Mouse (Mus musculus) heart, adult 2 months (tissue): ENCODE results near the gene Fars2. TPM values are rescaled to one million over a fixed set of nuclear protein-coding genes. Genes with fewer than 3 reads are reported as not detected.

Experiments used
- DNase-seq, 2 experiments: peaks; one replicate each; pipeline ENCODE4 v3.0.0; 2021
- H3K27ac ChIP-seq: fragments of 200-600 bp; 2 replicates; pipeline ENCODE4 v1.8.1; 2022
- H3K27me3 ChIP-seq: fragments of 200-500 bp; 2 replicates; pipeline ENCODE4 v1.6.1; 2012; ENCODE audit warnings: mild to moderate bottlenecking, low read length, inconsistent platforms, mixed read lengths; ENCODE audit not compliant: control insufficient read depth, insufficient read depth
- H3K36me3 ChIP-seq: fragments of 200-500 bp; 2 replicates; pipeline ENCODE4 v1.6.1; 2012; ENCODE audit warnings: low read length, inconsistent platforms; ENCODE audit not compliant: control insufficient read depth, insufficient read depth
- H3K4me1 ChIP-seq: fragments of 200-500 bp; 2 replicates; pipeline ENCODE4 v1.6.1; 2011; ENCODE audit warnings: low read length; ENCODE audit not compliant: control insufficient read depth, insufficient read depth
- H3K4me3 ChIP-seq: fragments of 200-600 bp; 2 replicates; pipeline ENCODE4 v1.8.1; 2022
- H3K79me2 ChIP-seq: fragments of 200-500 bp; replicated peaks from 2 replicates; pipeline ENCODE4 v1.6.1; 2012; ENCODE audit warnings: mild to moderate bottlenecking, inconsistent platforms, low read length, moderate library complexity, mixed read lengths; ENCODE audit not compliant: control insufficient read depth, insufficient read depth
- H3K9ac ChIP-seq: fragments of 200-500 bp; 2 replicates; pipeline ENCODE4 v1.6.1; 2012; ENCODE audit warnings: low read depth, mild to moderate bottlenecking, control low read depth, inconsistent platforms, low read length, mixed read lengths
- CTCF ChIP-seq: fragments of 200-600 bp; IDR thresholded peaks from 2 replicates; pipeline ENCODE4 v1.8.1; 2022; ENCODE audit warnings: antibody characterized with exemption, mild to moderate bottlenecking, moderate library complexity
- EP300 ChIP-seq: fragments of 200-500 bp; IDR thresholded peaks from 2 replicates; pipeline ENCODE4 v1.6.1; 2011; ENCODE audit warnings: low read depth, low read length, control low read depth; ENCODE audit not compliant: insufficient read depth
- POLR2A ChIP-seq: fragments of 200-500 bp; IDR thresholded peaks from 2 replicates; pipeline ENCODE4 v1.6.1; 2011; ENCODE audit warnings: mild to moderate bottlenecking, low read depth, low read length, control low read depth; ENCODE audit not compliant: insufficient read depth
- WGBS: fragments of 180-500 bp; shearing (Covaris S2); methylation state at CpG from one replicate; pipeline ENCODE4 v1.1.7; 2018; 5-methylcytosine and 5-hydroxymethylcytosine counted together
- intact Hi-C: fragments of 180-260 bp; cut with DNase I; formaldehyde crosslinking; loops from one replicate; pipeline ENCODE4 v1.15.1; 2025
- polyA plus RNA-seq: library from polyadenylated mRNA; depleted of rRNA; stranded (reverse); fragments of >200 nt; gene quantifications from 2 replicates; pipeline ENCODE4 v1.2.3, GENCODE M21; 2012
- total RNA-seq, 2 experiments: library from RNA; stranded (reverse); gene quantifications; 2 replicates each; pipeline ENCODE4 v1.2.3; 2021

The Fars2 gene
- total and polyA plus RNA-seq, 3 experiments = 73.3 to 85.7 (median 77.7) TPM

- Histone ChIP-seq H3K79me2 (peaks cover 1% of the 10 kb centered on the region; the same call in 1 of the 2 replicates), H3K9ac (no peak overlapping the region), H3K4me3 (no peak overlapping the region), H3K27me3 (no peaks in the 10 kb centered on the region), H3K27ac (no peak overlapping the region), H3K4me1 (no peaks in the 10 kb centered on the region), H3K36me3 (no peaks in the 10 kb centered on the region)
- 79% methylated on average over 5 of the region's 5 CpGs for WGBS
- TF ChIP-seq POLR2A = no peak
- TF ChIP-seq EP300 = no peak
- TF ChIP-seq CTCF = no peak
- intact Hi-C loops = no loop called here
- no peak for DNase-seq
These were observed 14.2 kb downstream of the Fars2 start for GRCm38 (mm10) chr13:36131401-36131800.

GRCm38 (mm10) chr13:36131992-36132649 lies 14.9 kb downstream of the Fars2 start:
- Histone ChIP-seq H3K4me1 (no peaks in the 10 kb centered on the region), H3K79me2 (no peaks in the 10 kb centered on the region; the same call in 1 of the 2 replicates), H3K27ac (no peak overlapping the region), H3K27me3 (no peaks in the 10 kb centered on the region), H3K9ac (no peak overlapping the region), H3K36me3 (no peaks in the 10 kb centered on the region), H3K4me3 (no peak overlapping the region)
- intact Hi-C loops = no loop called here
- no peak for DNase-seq
- TF ChIP-seq CTCF (no peak), POLR2A (no peak), EP300 (no peak)
- WGBS = 68% methylated on average over 5 of the region's 5 CpGs

DNA sequence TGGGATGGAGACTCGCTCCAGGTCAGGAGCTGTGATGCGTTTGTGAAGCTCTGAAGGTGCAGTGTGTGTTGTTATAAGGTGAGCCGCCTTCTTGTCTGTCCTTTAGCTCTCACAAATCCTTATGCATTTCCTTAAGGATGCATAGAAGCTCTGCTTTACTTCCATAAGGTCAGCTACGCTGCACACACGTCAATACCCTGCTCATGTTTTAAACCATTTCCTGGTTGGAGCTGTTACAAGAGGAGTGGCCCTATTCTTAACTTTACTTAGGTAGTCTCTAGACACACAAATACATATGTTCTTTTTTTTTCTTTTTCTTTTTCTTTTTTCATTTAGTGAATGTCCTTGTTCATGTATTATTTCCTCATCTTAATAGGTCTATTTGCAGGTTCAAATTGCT lies 22.5 kb downstream of the Fars2 start:
- DNase-seq = no peak
- Histone ChIP-seq H3K9ac (no peak overlapping the region), H3K27ac (no peak overlapping the region), H3K36me3 (no peaks in the 10 kb centered on the region), H3K4me3 (no peak overlapping the region), H3K79me2 (0 out of 2 replicates have a peak, but pooled peaks cover 3% of the 10 kb centered on the region), H3K27me3 (no peaks in the 10 kb centered on the region), H3K4me1 (peaks cover 4% of the 10 kb centered on the region)
- 51% methylated on average over 5 of the region's 5 CpGs for WGBS
- intact Hi-C loops = no loop called here
- TF ChIP-seq POLR2A (no peak), EP300 (no peak), CTCF (no peak)

DNA sequence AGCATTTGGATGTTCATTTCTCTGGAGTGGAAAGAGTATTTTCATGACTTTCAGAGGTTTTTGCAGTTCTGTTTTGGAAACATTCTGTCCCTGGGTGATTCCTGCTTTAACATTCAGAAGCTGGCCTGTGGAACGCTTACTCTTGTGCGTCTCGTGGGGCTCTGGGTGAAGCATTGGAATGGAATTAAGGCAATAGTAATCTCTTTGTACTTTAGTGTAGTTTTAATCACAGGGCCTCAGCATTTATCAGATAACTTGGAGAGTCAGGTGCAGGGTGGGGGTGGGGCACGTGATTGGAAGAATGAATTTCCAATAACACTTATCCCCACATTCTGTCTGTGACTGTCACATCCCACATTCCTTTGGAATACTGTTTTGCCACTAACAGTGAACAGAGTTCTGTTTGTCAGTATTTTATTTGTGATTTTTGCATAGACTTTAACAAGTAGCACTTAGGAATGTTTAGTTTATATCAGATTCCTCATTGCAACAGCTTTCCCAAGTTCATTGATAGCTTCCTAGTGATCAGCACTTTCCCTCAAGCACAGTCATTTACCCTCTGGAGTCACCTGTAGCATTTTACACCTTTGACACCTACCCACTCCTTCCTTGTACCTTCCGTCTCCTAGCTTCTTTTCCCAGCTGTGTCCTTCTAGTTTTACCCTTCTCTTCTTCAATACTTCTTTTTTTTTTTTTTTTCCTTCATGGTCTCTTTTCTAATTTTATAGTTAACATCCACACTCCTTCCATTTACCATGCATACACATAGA lies 23.2 kb downstream of the Fars2 start:
- no peak for DNase-seq
- 66% methylated on average over 5 of the region's 5 CpGs for WGBS
- Histone ChIP-seq H3K9ac (no peak overlapping the region), H3K79me2 (0 out of 2 replicates have a peak, but pooled peaks cover 3% of the 10 kb centered on the region), H3K36me3 (peaks cover 2% of the 10 kb centered on the region; the same call in 1 of the 2 replicates), H3K4me3 (no peak overlapping the region), H3K4me1 (peaks cover 4% of the 10 kb centered on the region), H3K27ac (no peak overlapping the region), H3K27me3 (no peaks in the 10 kb centered on the region)
- TF ChIP-seq POLR2A (no peak), EP300 (no peak), CTCF (no peak)
- intact Hi-C loops = no loop called here

DNA sequence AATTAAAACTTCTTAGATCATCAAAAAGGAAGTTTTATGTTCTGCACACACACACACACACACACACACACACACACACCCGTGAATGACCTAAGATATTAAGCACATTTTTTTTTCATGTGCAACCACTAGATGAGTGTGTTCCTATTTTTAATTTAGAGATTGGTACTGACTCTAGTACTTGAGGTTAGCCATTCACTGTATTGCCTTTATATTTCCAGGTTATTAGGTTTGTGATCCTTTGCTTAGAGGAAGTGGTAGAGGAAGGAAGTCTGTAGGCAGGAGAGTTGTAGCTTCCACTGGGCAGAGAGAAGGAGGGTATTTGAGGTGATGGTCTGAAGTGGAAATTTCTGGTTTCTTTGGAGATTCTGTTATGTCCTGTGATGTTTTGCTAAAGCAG lies 28.4 kb downstream of the Fars2 start:
- TF ChIP-seq POLR2A = no peak
- no peak for TF ChIP-seq CTCF
- no peak for TF ChIP-seq EP300
- Histone ChIP-seq H3K79me2 (0 out of 2 replicates have a peak, but pooled peaks cover 3% of the 10 kb centered on the region), H3K9ac (no peak overlapping the region), H3K4me3 (no peak overlapping the region), H3K36me3 (peaks cover 7% of the 10 kb centered on the region), H3K27ac (no peak overlapping the region), H3K4me1 (peaks cover 2% of the 10 kb centered on the region; the same call in 1 of the 2 replicates), H3K27me3 (no peaks in the 10 kb centered on the region)
- WGBS = 41% methylated on average over 1 of the region's 1 CpGs
- no peak for DNase-seq
- intact Hi-C loops = no loop called here
